Mouse (Mus musculus): ENCODE measurements around the gene Ptchd3. TPM values are rescaled to one million over a fixed set of nuclear protein-coding genes. Genes with fewer than 3 reads are reported as not detected.

The Ptchd3 gene
- not detected for polyA plus RNA-seq (2014; fragmentation: Illumina TruSeq; extraction: RNeasy Lipid Tissue Mini Kit (QIAGEN cat#74804); ENCODE audit: insufficient read depth, low read depth, low replicate concordance)

GRCm38 (mm10) chr11:121829947-121830346 is at the start of gene Ptchd3:
Gene Ptchd3, plus strand, starts transcription at chr11:121830247.

Other genes starting within 250 kb of the Ptchd3 start
- 2.5 TPM for gene B3gntl1, start 157.1 kb upstream of the Ptchd3 start, polyA plus RNA-seq (2014; fragmentation: Illumina TruSeq; extraction: RNeasy Lipid Tissue Mini Kit (QIAGEN cat#74804); ENCODE audit: insufficient read depth, low read depth, low replicate concordance)
- 23.5 TPM for gene Metrnl, start 128.7 kb upstream of the Ptchd3 start, polyA plus RNA-seq (2014; fragmentation: Illumina TruSeq; extraction: RNeasy Lipid Tissue Mini Kit (QIAGEN cat#74804); ENCODE audit: insufficient read depth, low read depth, low replicate concordance)

Measured in lung, adult 10 weeks (tissue).